Mouse (Mus musculus): ENCODE measurements at regions not wholly inside any gene's neighbourhood (a gene's known extent, or its start where the extent isn't known, plus 50 kb on each side); places are given as distances from the start of the nearest gene placed in this dataset.

DNA sequence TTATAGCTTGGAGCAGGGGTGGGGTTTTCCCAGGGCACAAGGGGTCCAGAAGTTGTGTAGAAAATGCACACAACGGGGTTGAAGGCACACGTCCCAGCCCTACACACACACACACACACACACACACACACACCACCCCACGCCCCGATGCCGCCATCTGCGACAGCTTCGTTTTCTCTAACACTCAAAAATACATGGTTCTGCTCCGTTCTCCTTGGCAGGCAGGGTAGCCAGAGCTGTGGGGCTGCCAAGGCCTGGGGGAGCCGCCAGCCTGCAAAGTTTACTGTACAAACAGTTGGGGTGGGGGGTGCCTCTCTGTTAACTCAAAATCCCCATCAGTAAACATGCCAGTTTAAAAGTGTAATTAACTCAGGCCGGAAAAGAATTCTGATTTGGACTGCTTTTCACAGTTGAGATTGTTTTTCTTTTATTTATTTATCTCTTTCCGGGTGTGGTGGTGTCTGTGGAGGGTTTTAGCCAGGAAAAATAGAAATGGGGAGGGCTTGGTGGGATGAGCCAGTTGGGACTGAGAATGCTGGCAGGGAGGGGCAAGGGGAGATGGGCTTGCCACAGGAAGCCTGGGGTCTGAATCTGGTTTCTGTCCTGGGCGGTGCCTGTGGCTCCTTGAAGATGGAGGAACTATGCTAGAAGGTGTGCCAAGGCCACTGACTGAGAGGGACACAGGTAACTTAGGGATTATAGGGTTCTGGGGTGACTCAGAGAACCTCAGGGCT lies 148.4 kb upstream of the Rtl1 start:
- TF ChIP-seq GATA1 (IDR thresholded peaks at IDR 0.05; ENCODE audit: low read length) (no peak), TAL1 (IDR thresholded peaks at IDR 0.05; ENCODE audit: low read length) (no peak)

Data from erythroblast, embryonic 14.5 days (primary cell).